Mouse (Mus musculus): ENCODE results near the gene Eef2. TPM values are rescaled to one million over a fixed set of nuclear protein-coding genes. Genes with fewer than 3 reads are reported as not detected.
A peak's percentile ranks its signal among the peaks of the same experiment; 100 is the strongest.

The Eef2 gene
- polyA plus RNA-seq, 1 experiment from 2014 or later, result 592 TPM

DNA sequence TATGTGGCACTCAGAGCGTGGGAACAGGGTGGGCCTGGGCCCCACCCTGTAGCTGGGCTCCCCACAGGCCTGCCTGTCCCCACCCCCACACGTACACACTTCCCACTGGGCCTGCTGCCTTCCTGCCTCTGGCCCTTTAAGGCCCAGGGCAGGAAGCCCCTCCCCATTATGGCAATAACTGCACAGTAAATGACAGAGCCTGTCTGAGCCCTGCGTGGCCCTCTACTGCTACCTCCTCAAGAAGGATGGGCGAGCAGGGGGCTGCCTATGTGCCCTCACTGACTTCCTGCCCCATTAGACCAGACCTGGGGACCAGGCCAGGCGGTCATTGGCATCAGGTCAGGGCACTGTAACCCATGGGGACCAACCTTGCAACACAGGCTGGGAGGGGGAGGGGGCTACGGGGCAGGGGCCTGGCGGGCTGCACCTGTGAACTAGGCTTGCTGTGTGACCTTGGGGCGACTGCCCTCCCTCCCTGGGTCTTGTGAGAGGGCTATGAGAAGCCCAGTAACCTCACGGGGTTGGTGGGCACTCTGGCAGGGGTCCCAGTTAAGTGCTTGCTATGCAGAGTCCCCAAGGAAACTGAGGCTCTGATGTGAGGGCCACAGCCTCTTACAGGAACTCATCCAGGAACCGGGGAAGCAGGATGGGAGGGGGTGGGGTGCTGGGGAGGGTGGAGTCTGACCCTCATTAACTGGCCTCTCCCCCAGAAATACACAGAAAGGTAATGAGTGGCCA is 35.5 kb upstream of the Eef2 start:
- Histone ChIP-seq H3K4me1 (peaks cover 50% of the 10 kb centered on the region), H3K4me3 (peak overlapping the region; percentile 87), H3K9me3 (no peaks in the 10 kb centered on the region), H3K27ac (no peak overlapping the region; the same call in 1 of the 2 replicates), H3K9ac (peak overlapping the region; percentile 93), H3K36me3 (peaks cover 42% of the 10 kb centered on the region), H3K4me2 (replicated peaks) (peak overlapping the region; percentile 98), H3K27me3 (peaks cover under 1% of the 10 kb centered on the region; the same call in 1 of the 2 replicates)
- no peak for ATAC-seq (ENCODE audit: low FRiP score, low read depth)
- WGBS, result 50% methylated on average over 10 of the region's 10 CpGs

- Histone ChIP-seq H3K27me3 (no peaks in the 10 kb centered on the region), H3K4me2 (replicated peaks) (peak overlapping the region; percentile 11), H3K36me3 (peaks cover 49% of the 10 kb centered on the region), H3K4me3 (no peak overlapping the region), H3K9ac (peak overlapping the region; percentile 35), H3K27ac (no peak overlapping the region), H3K4me1 (peaks cover 49% of the 10 kb centered on the region), H3K9me3 (no peaks in the 10 kb centered on the region)
- no peak for ATAC-seq (ENCODE audit: low FRiP score, low read depth)
- 82% methylated on average over 7 of the region's 7 CpGs for WGBS
Measured at GRCm38 (mm10) chr10:81141455-81142210, 34.8 kb upstream of the Eef2 start.

DNA sequence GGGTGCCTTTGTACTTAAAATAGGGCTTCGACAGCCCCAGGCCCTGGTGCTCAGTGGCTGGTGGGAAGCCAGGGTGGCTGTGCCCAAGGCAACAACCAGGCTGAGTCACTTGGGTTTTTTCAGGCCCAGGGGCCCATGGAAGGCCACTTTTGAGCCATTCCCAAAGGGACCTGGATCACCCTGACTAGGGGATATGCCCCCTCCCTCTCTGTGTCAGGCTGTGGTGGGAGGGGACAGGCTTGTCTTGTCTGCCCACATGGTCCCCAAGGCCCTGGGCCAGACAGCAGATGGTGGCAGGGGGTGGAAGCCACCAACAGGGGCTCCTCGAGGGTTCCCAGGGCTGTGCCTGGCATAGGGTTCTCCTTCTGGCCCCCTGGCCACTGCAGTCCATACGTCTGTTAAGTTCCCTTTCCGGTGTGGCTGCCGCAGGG is 33.9 kb upstream of the Eef2 start:
- ATAC-seq (ENCODE audit: low FRiP score, low read depth), result no peak
- H3K4me3 ChIP-seq, result no peak overlapping the region
- H3K36me3 ChIP-seq, result peaks cover 59% of the 10 kb centered on the region
- peaks cover 49% of the 10 kb centered on the region for H3K4me1 ChIP-seq
- no peak overlapping the region for H3K27ac ChIP-seq
- no peaks in the 10 kb centered on the region for H3K27me3 ChIP-seq
- WGBS, result 69% methylated on average over 5 of the region's 5 CpGs
- no peaks in the 10 kb centered on the region for H3K9me3 ChIP-seq
- H3K9ac ChIP-seq, result peak overlapping the region; percentile 35; the same call in 1 of the 2 replicates
- H3K4me2 ChIP-seq (replicated peaks), result no peak overlapping the region

DNA sequence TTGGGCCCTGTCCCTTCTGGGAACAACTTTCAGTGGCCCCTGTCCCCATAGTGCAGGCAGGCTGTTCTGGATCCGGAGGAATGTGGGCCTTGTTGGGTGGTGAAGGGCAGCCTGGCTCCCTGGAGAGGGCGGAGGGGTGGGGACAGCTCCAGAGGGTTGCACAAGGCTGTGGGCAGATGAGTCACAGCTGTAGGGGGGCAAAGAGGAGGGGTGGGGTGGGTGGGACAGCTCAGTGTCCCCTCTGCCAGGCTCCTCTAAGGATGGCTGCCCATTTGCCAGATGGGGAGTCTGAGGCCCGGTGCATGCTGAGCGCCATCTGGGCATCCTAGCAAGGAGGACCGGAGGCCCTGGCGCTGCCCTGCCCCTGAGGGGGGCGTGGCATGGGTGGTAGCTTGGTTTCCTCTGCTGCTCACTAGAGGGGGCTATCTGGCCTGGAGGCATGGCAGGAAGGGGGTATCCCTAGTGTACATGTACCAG is 33.2 kb upstream of the Eef2 start:
- Histone ChIP-seq H3K36me3 (peaks cover 65% of the 10 kb centered on the region), H3K27ac (no peak overlapping the region), H3K9ac (0 out of 2 replicates have a peak overlapping the region, but pooled peaks have one; percentile 35), H3K4me2 (replicated peaks) (no peak overlapping the region), H3K27me3 (no peaks in the 10 kb centered on the region), H3K9me3 (no peaks in the 10 kb centered on the region), H3K4me3 (no peak overlapping the region), H3K4me1 (peaks cover 48% of the 10 kb centered on the region)
- 90% methylated on average over 7 of the region's 7 CpGs for WGBS
- ATAC-seq (ENCODE audit: low FRiP score, low read depth), result no peak

- Histone ChIP-seq H3K9me3 (no peaks in the 10 kb centered on the region), H3K27ac (no peak overlapping the region), H3K27me3 (no peaks in the 10 kb centered on the region), H3K4me3 (no peak overlapping the region), H3K36me3 (peaks cover 72% of the 10 kb centered on the region), H3K4me2 (replicated peaks) (no peak overlapping the region), H3K9ac (no peak overlapping the region), H3K4me1 (peaks cover 40% of the 10 kb centered on the region)
- 96% methylated on average over 52 of the region's 52 CpGs for WGBS
- ATAC-seq (ENCODE audit: low FRiP score, low read depth), result no peak
Measured at GRCm38 (mm10) chr10:81143845-81144437, 32.5 kb upstream of the Eef2 start.

DNA sequence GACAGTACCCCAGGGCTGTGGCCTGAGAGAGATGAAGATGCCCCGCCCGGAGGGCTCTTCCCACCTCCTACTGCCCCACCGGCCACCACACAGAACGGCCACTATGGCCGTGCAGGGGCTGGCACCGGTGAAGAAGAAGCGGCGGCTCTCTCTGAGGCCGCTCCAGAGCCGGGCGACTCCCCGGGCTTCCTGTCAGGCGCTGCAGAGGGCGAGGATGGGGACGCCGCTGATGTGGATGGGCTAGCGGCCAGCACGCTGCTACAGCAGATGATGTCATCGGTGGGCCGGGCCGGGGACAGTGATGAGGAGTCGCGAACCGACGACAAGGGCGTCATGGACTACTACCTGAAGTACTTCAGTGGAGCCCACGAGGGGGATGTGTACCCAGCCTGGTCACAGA is 31.8 kb upstream of the Eef2 start:
- Histone ChIP-seq H3K27ac (no peak overlapping the region), H3K4me2 (replicated peaks) (no peak overlapping the region), H3K36me3 (peaks cover 74% of the 10 kb centered on the region), H3K9ac (no peak overlapping the region), H3K27me3 (no peaks in the 10 kb centered on the region), H3K4me1 (peaks cover 33% of the 10 kb centered on the region), H3K9me3 (no peaks in the 10 kb centered on the region), H3K4me3 (no peak overlapping the region)
- 95% methylated on average over 27 of the region's 27 CpGs for WGBS
- ATAC-seq (ENCODE audit: low FRiP score, low read depth), result no peak

DNA sequence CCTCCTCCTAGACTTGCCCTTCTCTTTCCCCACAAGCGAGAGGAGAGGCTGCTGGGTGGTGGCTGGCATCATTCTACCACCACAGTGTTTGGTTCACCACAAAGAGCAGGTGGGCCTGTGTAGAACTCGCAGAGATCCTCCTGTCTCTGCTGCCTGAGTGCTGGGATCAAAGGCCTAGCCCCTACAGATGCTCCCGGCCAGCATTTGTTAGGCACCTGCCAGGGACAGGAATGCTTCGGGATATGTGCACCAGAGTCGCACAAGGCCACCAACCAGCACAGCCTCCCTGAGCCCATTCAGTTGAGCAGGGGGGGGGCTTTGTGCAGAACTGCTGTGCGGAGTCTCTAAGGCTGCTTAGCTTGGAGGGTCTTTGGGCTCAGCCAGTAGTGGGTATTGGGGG is 31.1 kb upstream of the Eef2 start:
- Histone ChIP-seq H3K4me2 (replicated peaks) (no peak overlapping the region), H3K36me3 (peaks cover 75% of the 10 kb centered on the region), H3K4me3 (no peak overlapping the region), H3K4me1 (peaks cover 26% of the 10 kb centered on the region), H3K27me3 (no peaks in the 10 kb centered on the region), H3K9me3 (no peaks in the 10 kb centered on the region), H3K27ac (no peak overlapping the region), H3K9ac (no peak overlapping the region)
- no peak for ATAC-seq (ENCODE audit: low FRiP score, low read depth)
- 95% methylated on average over 6 of the region's 6 CpGs for WGBS

- ATAC-seq (ENCODE audit: low FRiP score, low read depth), result no peak
- no peak overlapping the region; the same call in 1 of the 2 replicates for H3K27ac ChIP-seq
- H3K4me2 ChIP-seq (replicated peaks), result no peak overlapping the region
- H3K36me3 ChIP-seq, result peaks cover 78% of the 10 kb centered on the region
- H3K27me3 ChIP-seq, result no peaks in the 10 kb centered on the region
- H3K4me3 ChIP-seq, result no peak overlapping the region
- H3K9me3 ChIP-seq, result no peaks in the 10 kb centered on the region
- WGBS, result 89% methylated on average over 7 of the region's 7 CpGs
- 0 out of 2 replicates have a peak overlapping the region, but pooled peaks have one; percentile 39 for H3K9ac ChIP-seq
- peaks cover 22% of the 10 kb centered on the region for H3K4me1 ChIP-seq
Measured at GRCm38 (mm10) chr10:81145778-81146177, 30.7 kb upstream of the Eef2 start.

- ATAC-seq (ENCODE audit: low FRiP score, low read depth), result no peak
- Histone ChIP-seq H3K36me3 (peaks cover 78% of the 10 kb centered on the region), H3K4me2 (replicated peaks) (no peak overlapping the region), H3K4me1 (peaks cover 17% of the 10 kb centered on the region), H3K9ac (no peak overlapping the region), H3K4me3 (no peak overlapping the region), H3K27me3 (no peaks in the 10 kb centered on the region), H3K9me3 (no peaks in the 10 kb centered on the region), H3K27ac (no peak overlapping the region; the same call in 1 of the 2 replicates)
- 79% methylated on average over 4 of the region's 4 CpGs for WGBS
Measured at GRCm38 (mm10) chr10:81146296-81146695, 30.1 kb upstream of the Eef2 start.

DNA sequence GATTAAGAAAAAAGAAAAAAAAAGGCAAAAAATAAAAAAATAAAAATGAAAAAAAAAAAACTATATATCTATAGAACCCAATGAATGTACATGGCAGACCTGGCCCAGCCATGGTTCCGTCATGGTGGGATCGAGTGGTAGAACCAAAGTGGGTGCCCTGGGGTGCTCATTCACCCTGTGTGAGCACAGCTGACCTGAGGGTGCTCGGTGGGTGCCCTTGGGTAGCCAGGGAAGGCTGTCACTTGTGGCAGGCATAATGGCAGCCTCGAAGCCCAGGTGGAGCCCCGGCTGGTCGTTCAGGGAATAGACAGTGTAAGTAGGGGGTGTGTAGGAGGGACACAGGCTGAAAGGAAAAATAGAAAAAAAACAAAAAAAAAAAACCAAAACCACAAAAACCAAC is 25.2 kb upstream of the Eef2 start:
- H3K9ac ChIP-seq, result no peak overlapping the region
- no peak overlapping the region for H3K27ac ChIP-seq
- H3K4me2 ChIP-seq (replicated peaks), result no peak overlapping the region
- no peak for ATAC-seq (ENCODE audit: low FRiP score, low read depth)
- peaks cover 89% of the 10 kb centered on the region for H3K36me3 ChIP-seq
- no peak overlapping the region for H3K4me3 ChIP-seq
- 0 out of 2 replicates have a peak, but pooled peaks cover 4% of the 10 kb centered on the region for H3K4me1 ChIP-seq
- no peaks in the 10 kb centered on the region for H3K9me3 ChIP-seq
- H3K27me3 ChIP-seq, result no peaks in the 10 kb centered on the region
- WGBS, result 69% methylated on average over 6 of the region's 6 CpGs

DNA sequence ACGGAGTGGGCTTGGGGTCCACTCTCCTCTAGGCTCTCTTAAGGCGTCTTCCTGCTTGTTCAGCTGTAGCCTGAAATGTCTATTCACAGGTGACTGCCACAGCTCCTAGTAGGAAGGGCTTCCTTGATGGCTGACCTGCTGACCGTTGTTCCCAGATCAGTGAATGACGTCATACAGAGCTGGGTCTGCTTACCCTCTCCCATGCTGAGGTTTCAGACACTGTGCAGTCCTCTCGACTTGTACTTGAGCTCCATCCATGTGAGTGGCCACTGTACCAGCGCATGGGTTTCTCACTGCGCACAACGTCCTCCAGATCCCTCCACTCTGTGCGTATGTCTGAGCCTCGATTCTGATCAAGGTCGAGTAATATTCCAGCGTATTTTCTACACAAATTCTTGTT is 23.8 kb upstream of the Eef2 start:
- peaks cover 89% of the 10 kb centered on the region for H3K36me3 ChIP-seq
- H3K4me3 ChIP-seq, result no peak overlapping the region
- no peak overlapping the region for H3K4me2 ChIP-seq (replicated peaks)
- 77% methylated on average over 12 of the region's 12 CpGs for WGBS
- H3K9me3 ChIP-seq, result no peaks in the 10 kb centered on the region
- 0 out of 2 replicates have a peak, but pooled peaks cover 4% of the 10 kb centered on the region for H3K4me1 ChIP-seq
- no peak for ATAC-seq (ENCODE audit: low FRiP score, low read depth)
- H3K9ac ChIP-seq, result no peak overlapping the region
- H3K27me3 ChIP-seq, result no peaks in the 10 kb centered on the region
- 0 out of 2 replicates have a peak overlapping the region, but pooled peaks have one; percentile 48 for H3K27ac ChIP-seq

GRCm38 (mm10) chr10:81154313-81154712 is 22.1 kb upstream of the Eef2 start:
- WGBS, result 88% methylated on average over 12 of the region's 12 CpGs
- H3K36me3 ChIP-seq, result peaks cover 89% of the 10 kb centered on the region
- no peak overlapping the region for H3K27ac ChIP-seq
- H3K9me3 ChIP-seq, result no peaks in the 10 kb centered on the region
- 0 out of 2 replicates have a peak, but pooled peaks cover 4% of the 10 kb centered on the region for H3K4me1 ChIP-seq
- no peak overlapping the region for H3K4me3 ChIP-seq
- no peak overlapping the region for H3K4me2 ChIP-seq (replicated peaks)
- no peak overlapping the region for H3K9ac ChIP-seq
- ATAC-seq (ENCODE audit: low FRiP score, low read depth), result no peak
- no peaks in the 10 kb centered on the region for H3K27me3 ChIP-seq
